Mouse (Mus musculus): ENCODE data around the gene Fbln5.

Fbln5 gene

DNA sequence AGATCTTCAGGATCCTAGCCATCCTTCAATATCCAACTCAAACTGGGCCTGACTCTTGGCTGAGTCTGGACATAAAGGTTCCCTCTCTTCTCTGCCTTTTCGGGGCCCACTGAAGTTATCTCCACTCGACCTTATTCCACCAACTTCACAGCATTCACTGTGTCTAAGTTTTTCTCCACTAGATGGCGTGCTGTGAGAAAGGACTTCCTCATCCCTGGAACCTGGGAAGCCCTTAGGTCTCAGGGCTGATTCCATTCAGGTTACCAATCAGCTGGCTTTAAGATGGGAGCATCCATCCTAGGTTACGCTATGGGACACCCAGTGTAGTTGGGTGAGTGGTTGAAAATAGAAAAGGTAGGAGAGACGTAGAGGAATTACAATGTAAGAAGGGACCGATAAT, 7.7 kb downstream of the Fbln5 start:
- no peak for DNase-seq (ENCODE audit: extremely low spot score, low spot score)

DNA sequence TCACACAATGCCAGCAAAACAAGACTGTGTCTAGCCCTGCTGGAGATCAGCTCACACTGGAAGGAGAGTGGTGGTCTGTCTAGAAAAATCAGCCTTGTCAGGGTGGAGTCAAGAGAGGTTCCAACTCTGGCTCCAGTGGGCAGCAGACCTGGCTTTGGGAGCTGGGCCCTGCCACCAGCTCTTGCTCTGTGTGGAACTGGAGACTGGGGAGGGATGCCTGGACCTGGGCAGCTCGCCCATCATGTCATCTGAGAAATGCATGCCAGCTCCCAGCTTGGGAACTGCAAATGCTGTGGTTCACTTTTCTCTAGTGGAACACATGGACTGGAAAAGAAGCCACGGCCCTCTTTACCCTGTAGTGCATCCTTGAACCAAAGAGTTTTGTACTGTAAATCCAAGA, 8.3 kb downstream of the Fbln5 start:
- no peak for DNase-seq (ENCODE audit: extremely low spot score, low spot score)

DNA sequence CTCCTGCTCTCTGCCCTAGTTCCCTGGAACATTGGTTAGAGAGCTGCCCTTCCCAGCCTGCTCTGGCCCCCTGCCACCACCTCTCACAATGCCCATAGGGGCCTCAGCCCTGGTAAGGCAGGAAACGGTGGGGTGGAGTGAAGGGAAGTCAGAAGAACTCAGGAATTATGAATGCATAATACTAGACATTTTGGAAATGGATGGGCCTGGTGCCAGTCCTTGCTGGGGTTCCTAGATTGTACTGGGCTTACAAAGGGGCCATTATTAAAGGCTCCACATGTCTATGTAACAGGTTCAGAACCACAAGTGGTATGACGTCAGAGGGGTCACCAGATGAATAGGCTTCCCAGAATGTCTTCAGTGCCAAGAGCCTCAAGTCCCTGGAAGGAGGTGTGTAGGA, 11.5 kb downstream of the Fbln5 start:
- no peak for DNase-seq (ENCODE audit: extremely low spot score, low spot score)

DNA sequence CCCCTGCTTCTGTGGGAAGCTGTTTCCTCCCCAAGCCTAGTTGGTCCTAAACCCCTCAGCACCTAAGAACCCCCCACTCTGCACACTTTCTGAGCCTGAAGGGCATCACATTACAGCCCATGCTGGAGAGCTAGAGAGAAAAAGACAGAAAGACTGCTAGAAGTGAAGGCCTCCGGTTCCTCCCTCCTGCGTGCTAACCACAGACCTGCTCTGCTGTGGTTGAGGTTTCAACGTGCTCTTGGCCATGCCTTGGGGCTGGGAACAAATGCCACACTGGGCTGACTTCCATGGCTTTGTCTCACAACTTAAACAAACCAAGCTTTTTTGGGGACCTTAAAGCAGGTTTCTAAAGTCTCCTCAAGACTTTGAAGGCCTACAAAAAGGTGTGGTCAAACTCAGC, 16.4 kb downstream of the Fbln5 start:
- DNase-seq (ENCODE audit: extremely low spot score, low spot score): no peak

DNA sequence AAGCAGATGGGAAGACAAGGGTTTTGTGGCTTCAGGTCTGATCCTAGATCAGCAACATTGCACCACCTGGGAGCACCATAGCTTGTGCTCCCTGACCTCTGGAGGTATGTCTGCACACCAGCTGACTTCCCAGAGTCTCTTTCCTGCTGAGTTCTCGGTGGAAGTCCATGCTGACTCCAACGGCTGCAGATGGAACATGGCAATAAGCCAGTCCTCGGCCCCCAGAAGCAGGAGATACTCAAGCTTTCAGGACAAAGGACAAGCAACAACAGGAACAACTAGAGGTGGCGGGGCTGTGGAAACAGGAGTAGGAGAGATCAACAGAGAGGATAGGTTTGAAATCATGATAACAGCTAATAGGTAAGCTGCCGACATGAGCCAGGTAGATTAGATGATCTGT, 17.1 kb downstream of the Fbln5 start:
- DNase-seq (ENCODE audit: extremely low spot score, low spot score): no peak

DNA sequence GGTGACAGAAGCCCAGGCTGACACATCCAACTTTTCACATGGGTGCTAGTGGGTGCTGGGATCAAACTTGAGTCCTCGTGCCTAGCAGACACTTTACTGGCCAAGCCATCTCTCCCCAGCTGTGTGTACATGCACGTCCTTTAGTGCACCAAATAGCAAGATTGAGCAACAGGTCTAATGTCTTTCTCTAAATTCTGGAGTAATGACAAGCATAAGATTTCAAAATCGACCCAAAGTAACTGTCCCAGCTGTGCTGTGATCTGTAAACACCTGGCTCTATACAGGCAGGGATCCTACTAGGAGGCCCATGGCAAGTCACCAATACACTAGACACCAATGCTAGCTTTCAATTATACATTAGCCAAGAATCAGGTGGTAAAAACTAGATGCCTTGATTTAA, 17.8 kb downstream of the Fbln5 start:
- no peak for DNase-seq (ENCODE audit: extremely low spot score, low spot score)

DNA sequence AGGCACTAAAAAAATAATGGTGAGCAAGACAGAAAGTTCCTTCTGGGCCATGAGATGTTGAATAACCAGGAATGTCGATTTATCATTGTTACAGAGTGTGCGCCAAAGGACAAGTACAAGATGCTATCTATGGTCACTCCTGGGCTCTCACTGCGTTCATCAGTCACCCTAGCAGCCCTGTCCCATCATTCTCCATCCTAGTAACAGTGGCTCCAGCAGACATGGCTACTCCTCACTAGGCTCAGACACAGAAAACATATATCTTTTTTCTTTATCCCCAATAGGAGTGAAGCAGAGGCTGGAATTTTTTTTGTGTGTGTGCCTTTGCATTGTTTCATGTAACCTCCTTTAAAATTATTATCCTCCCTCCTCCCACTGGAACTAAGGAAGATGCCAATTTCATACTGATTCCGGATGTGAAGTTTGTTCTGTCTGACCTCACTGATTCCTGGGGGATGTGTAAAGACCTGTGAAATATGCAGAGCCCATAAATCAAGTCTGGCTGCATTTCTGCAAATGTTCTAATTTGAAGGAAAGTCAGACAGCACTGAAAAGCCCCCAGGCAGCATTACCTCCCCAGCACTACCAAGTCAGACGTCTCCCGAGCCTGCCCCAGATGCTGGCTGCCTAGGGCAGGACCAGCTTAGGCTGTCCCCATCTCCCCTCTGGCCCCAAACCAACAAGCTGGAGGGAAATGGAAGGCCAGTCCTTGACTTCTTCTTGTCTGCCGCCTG, 20.5 kb downstream of the Fbln5 start:
- no peak for DNase-seq (ENCODE audit: extremely low spot score, low spot score)

DNA sequence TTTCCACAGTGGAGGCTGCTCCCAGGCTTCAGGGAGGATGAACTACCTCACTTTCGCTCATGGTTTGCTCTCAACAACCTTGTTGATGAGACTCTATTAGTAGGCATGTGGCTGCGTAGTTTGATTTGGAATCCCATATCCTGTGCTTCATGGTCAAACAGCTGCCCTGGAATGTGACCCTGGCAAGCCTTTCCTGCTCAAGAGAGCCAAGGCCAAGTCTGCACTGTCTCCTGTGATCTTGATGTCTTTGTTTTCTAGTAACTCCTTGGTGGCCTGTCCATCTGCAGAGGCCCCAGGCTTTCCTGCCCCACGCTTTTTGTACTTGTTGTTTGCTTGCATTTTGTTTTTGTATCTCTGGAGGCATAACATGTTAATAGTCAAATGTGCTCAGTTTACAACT, 24.4 kb downstream of the Fbln5 start:
- no peak for DNase-seq (ENCODE audit: extremely low spot score, low spot score)

DNA sequence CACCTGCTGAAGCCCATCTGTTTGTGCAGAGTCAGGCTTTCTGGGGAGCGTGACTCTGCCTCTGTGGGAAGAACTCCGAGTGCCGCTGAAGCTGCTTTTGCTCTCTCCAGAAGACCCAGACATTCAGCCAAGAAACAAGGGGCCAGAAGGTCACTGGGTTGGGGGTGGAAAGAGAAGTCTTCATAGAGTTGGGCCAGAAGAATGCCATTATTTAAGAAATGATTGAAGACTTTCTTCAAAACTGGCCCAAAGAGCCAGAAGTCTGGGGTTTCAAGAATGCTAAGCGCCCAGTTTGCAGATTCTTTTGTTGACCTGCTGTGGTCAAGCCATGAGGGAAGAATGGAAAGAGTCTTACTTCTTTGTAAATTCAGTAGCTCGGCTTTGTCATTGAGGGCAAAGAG, 25.6 kb downstream of the Fbln5 start:
- no peak for DNase-seq (ENCODE audit: extremely low spot score, low spot score)

DNA sequence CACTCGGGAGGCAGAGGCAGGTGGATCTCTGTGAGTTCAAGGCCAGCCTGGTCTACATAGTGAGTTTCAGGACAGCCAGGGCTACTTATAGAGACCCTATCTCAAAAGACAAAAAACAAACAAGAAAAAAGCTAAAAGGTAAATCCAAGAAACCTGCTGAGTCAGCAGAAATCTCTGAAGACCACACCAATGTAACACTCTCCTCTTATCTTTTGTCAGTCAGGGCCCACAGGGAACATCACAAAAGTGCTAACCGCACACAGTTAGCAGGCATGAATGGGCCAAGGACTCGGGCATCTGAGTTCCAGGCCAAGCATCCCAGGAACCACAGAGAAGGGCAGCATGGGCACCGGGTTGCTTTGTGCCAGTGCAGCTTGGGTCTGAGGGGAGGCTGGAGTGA, 26.2 kb downstream of the Fbln5 start:
- DNase-seq (ENCODE audit: extremely low spot score, low spot score): no peak

DNA sequence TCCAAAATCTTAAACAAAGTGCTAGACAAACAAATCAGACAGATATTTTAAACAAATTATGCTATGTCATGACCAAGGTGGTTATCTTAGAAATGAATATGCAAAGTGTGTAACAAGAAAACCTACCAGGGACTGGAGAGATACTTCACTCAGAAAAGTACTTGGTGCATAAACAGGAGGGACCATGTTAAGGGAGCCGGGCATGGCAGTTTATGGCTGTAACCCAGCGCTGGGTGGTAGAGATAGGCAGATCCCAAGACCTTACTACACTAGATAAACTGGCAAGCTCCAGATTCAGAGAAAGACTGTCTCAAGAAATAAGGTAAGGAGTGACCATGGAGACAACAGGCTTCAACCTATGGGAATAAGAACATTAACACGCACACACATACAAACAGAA, 29.1 kb downstream of the Fbln5 start:
- DNase-seq (ENCODE audit: extremely low spot score, low spot score): no peak

DNA sequence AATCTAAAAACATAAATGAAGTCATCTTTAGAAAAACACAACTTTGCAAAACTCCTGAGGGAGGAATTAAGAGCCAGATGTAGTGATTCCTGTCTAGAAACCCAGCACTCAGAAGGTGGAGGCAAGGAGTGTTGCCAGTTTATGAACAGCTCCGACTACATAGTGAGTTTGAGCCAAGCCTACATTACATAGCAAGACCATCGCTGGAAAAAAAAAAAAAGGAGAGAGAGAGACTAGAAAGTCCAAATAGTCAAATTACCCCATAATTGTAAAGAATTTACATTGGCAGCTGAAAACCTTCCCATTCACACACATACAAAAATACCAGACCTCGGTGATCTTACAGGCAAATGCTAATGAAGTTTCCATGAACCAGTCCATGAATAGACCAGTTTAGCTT, 29.6 kb downstream of the Fbln5 start:
- DNase-seq (ENCODE audit: extremely low spot score, low spot score): no peak

DNA sequence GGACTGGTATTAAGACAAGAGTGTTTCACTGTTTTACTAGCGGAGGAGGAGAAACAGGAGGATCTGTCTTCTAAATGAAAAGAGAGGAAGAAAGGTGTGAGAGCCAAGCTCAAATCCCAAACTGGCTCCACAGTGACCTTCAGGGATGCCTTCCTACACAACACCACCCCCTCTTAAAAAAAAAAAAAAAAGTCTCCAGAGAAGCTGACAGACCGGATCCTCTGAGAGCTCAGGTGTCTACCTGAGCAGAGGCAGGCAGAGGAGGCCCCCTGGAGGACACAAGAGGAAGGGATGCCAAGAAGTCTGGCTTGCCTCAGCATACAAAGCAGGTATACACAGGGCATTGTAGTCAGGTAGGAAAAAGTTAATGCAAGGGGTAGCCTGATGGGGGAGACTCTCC, 36.1 kb downstream of the Fbln5 start:
- no peak for DNase-seq (ENCODE audit: extremely low spot score, low spot score)

DNA sequence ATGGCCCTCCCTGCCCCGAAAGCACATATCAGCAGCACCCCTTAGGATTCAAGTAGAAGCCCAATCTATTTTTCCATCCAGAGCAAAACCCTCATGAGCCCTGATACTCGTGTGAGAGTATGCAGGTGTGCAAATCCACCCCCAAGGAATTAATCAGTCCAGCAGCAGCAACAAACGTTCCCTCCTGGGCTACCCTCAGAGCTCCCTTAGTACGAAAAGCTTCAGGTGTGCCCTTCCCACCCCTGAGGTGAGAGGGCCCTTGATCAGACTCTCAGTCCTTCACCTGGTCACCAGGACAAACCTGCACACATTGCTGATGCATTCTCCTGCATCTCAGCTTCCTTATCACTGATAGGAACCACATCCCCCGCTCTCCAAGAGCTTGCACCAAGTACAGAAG, 37.9 kb downstream of the Fbln5 start:
- no peak for DNase-seq (ENCODE audit: extremely low spot score, low spot score)

DNA sequence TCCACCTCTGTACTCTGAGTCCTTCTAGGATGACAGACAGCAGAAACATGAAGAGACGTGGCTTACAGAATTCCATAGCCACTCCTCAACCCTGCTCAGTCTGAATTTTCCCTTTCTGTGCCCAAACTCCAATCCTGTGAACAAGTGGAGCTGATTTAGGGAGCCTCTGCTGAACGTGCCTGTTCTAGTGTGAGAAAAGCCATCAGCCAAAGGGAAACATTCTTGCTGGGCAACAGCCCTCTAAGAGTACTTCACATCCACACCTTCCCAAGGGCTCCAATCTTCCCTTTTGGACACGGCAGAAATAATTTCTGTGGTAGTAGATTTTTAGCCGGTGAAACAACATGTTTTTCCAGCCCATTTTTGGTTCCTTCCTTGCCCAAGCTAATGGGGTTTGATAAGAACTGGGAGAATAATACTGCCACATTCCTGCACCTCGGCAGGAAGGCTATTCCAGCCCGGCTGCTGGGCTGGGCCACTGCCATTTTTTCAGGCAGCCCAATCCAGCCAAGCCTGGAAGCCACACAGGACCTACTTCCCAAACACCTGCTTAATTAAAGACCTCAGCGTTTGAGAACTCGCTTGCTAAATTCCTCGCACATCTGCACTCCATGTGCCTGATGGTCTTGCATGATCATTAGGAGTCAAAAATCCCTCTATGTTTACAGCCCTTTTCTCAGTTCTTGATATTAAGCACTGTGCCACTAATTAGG, 41.1 kb downstream of the Fbln5 start:
- no peak for DNase-seq (ENCODE audit: extremely low spot score, low spot score)

DNA sequence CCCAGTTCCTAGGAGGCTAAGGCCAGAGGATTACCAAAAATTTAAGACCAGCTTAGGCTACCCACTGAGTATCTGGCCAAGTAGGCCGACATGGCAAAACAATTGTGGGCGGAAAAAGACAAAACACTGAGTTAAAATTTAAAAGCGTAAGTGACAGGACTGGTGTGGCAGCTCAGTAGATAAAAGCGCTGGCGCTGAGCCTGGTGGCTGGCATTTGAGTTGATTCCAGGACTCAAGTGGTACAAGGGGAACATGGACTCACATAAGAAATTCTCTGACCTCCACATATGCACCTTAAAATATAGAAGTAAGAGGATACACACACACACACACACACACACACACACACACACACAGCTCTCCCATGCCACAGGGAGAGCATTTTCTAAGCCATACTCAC, 42.5 kb downstream of the Fbln5 start:
- no peak for DNase-seq (ENCODE audit: extremely low spot score, low spot score)

DNA sequence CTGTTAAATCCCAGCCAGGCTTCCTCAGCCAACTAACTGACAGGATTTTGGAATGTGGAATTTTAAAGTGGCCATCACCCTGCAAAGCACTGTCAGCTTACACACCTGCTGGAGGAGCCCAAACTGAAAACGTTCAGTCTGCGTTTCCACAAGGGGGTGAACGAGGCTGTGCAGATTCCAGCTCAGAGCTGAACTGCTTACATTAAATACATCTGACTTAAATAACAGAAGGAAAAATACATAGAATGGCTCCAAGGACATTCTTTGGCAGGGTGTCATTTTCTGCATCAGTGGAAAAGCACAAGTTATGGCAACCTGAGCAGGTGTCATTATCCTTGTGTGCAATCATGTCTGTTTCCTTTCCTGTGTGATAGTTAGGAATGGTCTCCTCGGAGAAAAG, 44.7 kb downstream of the Fbln5 start:
- DNase-seq (ENCODE audit: extremely low spot score, low spot score): no peak

DNA sequence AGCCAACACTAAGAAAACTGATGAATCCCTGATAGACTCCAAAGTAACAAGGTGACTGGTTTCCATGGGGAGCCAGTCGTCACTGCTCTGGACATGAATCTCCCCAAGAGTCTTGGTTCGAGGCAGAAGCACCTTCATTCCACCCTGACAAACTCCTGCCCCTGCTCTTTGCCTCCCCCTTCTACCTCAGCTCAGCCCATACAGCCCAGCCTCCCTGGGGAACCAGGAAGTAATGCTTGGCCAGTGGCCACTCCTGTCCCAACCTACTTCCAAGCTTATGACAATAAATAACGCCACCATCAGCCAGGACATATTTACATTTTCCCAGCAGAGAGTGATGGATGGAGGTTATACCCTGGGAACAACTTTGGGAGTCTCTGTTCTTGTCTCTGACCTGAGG, 45.9 kb downstream of the Fbln5 start:
- no peak for DNase-seq (ENCODE audit: extremely low spot score, low spot score)

DNA sequence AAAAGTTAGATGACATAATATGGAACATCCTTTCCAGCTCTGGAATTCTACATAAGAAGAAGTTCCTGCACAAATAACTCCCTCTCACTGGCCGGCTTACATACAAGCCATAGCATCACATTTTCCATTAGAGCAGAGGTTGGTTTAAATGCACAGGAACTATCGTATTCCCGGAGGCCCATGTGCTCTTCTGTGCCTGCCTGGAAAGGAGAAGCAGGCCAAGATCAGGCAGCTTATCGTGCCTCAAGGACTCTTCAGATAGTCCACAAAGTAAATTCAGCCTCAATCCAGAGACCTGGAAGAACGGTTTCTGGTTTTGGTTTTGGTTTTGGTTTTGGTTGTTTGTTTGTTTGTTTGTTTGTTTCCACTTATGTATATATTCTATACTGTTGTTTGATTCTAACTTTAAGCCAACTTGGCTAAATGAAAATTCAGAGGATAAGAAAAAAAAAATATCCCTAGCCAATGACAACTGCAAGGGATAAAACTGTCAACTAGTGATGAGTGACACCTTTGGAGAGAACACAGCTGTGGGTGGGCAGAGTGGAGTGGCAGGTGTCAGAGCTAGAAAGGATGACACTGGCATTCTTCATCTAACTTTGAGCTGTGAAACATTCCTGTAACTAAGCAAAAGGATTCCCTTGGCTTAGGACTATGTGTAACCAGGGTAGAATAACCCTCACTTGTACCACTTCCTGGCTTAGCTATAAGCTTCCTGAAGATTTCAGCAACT, 48.4 kb downstream of the Fbln5 start:
- DNase-seq (ENCODE audit: extremely low spot score, low spot score): no peak

DNA sequence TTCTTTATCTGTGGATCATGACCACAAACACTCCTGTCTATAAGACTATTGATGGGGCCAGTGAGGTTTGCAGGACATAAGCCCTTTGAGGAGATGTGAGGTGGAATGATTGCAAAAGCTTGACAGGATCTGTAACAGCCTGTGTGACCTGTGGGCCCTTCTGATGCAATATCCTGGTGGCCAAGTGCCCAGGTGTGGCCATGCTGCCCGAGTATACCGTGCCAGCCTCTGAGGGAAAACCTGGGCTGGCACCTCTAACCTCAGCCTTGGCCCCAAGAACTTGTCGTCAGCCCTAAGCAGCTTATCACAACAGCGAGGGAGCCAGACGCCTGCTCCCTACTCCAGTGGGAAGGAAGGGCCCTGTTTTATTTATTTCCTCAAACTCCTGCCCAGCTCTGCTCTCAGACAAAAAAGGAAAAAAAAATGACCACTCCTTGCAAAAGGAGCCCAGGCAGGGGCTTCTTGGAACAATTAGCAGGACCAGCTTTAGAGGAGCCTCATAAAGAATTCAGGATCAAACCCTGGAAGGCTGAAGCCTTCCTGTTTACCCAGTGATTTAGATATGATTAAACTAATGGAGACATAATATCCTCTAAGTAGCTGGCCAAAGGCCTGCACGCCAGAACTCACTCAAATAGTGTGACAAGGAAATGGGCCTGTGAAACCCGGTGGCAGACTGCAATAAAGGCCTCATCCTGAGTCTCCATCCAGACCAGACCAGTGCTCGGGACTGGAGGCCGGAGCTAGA, 51.4 kb downstream of the Fbln5 start:
- no peak for DNase-seq (ENCODE audit: extremely low spot score, low spot score)

DNA sequence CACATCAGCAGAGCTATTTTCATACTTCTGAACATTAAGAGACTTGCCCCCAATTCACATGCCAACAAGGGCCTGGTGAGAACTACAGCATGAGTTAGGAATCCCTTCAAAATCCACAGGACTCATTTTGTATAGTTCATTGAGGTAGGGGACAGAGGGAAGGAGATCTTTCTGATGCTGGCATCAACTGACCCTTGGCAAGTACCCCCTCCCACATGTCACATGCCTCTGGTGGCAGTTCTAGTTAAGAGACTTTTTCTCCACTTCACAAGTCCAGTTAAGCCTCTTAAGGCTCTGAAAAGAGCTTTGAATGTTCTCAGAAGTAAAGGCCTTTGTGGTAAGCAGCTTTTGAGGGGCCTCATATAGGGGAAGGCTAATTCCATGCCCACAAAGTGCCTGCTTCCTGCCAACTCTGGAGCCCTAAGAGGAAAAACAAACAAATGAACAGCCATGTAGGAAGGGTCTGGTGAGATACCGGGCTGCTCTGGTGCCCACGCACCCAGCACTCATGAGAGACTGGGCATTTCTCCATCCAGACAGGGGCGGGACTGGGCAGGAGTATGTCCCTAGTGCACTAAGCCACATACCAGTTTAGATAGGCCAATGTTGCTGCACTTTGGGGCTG, 52.5 kb downstream of the Fbln5 start:
- no peak for DNase-seq (ENCODE audit: extremely low spot score, low spot score)

Measured in neural tube, embryonic 10.5 days (tissue).